Mouse (Mus musculus) embryonic facial prominence, embryonic 15.5 days (tissue): ENCODE measurements around the gene Gm11077. TPM values are rescaled to one million over a fixed set of nuclear protein-coding genes. Genes with fewer than 3 reads are reported as not detected.

Experiments
- ATAC-seq: fragments of 200-750 bp; cut with Nextera tagmentation; 2 replicates; pipeline ENCODE4 v1.8.0; 2017; ENCODE audit warnings: low read depth, moderate TSS enrichment; ENCODE audit not compliant: insufficient number of reproducible peaks, low FRiP score, low TSS enrichment
- H3K27ac ChIP-seq: fragments of 300-500 bp; sonication (generic); replicated peaks from 2 replicates; pipeline ENCODE4 v1.5.1; 2015; ENCODE audit warnings: mild to moderate bottlenecking, inconsistent platforms
- H3K27me3 ChIP-seq: fragments of 300-500 bp; sonication (generic); 2 replicates; pipeline ENCODE4 v1.6.1; 2015; ENCODE audit warnings: inconsistent platforms
- H3K36me3 ChIP-seq: fragments of 300-500 bp; sonication (generic); 2 replicates; pipeline ENCODE4 v1.6.1; 2015; ENCODE audit warnings: mild to moderate bottlenecking, inconsistent platforms
- H3K4me1 ChIP-seq: fragments of 300-500 bp; sonication (generic); 2 replicates; pipeline ENCODE4 v1.6.1; 2015; ENCODE audit warnings: inconsistent platforms
- H3K4me2 ChIP-seq: fragments of 300-500 bp; sonication (generic); replicated peaks from 2 replicates; pipeline ENCODE4 v1.6.1; 2015; ENCODE audit warnings: mild to moderate bottlenecking, inconsistent platforms
- H3K4me3 ChIP-seq: fragments of 300-500 bp; sonication (generic); replicated peaks from 2 replicates; pipeline ENCODE4 v1.5.1; 2015; ENCODE audit warnings: mild to moderate bottlenecking, inconsistent platforms
- H3K9ac ChIP-seq: fragments of 300-500 bp; sonication (generic); 2 replicates; pipeline ENCODE4 v1.6.1; 2015; ENCODE audit warnings: inconsistent platforms
- H3K9me3 ChIP-seq: fragments of 300-500 bp; sonication (generic); replicated peaks from 2 replicates; pipeline ENCODE4 v1.6.1; 2016; ENCODE audit warnings: inconsistent platforms
- WGBS: fragments of 180-500 bp; shearing (Covaris S2); methylation state at CpG from one replicate; pipeline ENCODE4 v1.1.7; 2015; 5-methylcytosine and 5-hydroxymethylcytosine counted together
- polyA plus RNA-seq: library from polyadenylated mRNA; unstranded; fragments of >200 nt; fragmentation: Nextera tagmentation; extraction: Ambion mirVana; gene quantifications from 2 replicates; pipeline ENCODE4 v1.2.1, GENCODE M21; 2015

Gm11077 gene
- polyA plus RNA-seq, 1 experiment from 2014 or later = not detected

DNA sequence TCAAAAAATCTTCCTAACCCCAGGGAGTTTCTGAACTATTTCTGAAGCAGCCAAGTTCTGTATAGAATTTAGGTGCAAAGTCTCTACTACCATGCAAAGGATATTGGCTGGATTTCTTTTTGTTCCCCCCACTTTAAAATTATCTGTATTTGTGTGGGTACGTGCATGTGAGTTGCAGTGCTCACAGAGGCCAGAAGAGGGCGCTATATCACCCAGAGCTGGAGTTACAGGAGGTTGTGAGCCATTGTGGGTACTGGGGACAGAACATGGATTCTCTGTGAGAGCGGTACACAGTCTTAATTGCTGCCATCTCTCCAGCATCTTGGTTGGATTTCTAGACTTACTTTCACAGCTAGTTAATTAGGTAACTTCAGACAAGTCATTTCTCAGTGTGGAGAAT lies 69.8 kb downstream of the Gm11077 start:
- WGBS = 65% methylated on average over 3 of the region's 3 CpGs
- Histone ChIP-seq H3K9me3 (no peaks in the 10 kb centered on the region), H3K27ac (no peak overlapping the region), H3K9ac (no peak overlapping the region), H3K4me2 (no peak overlapping the region), H3K36me3 (no peaks in the 10 kb centered on the region), H3K4me3 (no peak overlapping the region), H3K27me3 (no peaks in the 10 kb centered on the region), H3K4me1 (no peaks in the 10 kb centered on the region)
- no peak for ATAC-seq

DNA sequence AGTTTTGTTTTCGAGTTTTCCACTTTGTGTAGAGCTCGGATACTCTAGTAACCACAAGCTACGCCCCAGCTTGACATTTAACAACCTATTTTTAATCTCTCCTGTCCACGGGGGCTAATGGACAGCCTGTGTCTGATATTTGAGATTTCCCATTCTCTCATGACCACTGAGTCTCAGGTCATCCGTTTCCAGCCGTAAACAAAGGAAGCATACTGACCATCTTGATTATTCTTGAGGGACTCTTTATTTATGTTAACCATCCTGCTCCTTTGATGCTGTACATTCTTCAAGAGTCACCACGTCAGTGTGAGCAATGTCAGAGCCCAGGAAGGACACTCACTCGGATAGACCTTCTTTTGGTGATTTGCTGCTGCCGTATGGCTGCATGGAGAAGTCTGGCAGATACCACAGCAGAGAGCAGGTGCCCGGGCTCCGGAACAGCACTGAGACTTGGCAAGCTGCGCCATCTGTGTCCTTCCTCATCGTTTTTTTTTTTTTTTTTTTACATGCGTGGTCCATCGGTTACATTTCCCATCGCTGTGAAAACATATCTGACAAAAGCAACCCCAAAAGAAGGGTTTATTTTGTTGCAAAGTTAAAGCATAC lies 70.5 kb downstream of the Gm11077 start:
- 84% methylated on average over 16 of the region's 16 CpGs for WGBS
- no peak for ATAC-seq
- H3K4me1 ChIP-seq = no peaks in the 10 kb centered on the region

DNA sequence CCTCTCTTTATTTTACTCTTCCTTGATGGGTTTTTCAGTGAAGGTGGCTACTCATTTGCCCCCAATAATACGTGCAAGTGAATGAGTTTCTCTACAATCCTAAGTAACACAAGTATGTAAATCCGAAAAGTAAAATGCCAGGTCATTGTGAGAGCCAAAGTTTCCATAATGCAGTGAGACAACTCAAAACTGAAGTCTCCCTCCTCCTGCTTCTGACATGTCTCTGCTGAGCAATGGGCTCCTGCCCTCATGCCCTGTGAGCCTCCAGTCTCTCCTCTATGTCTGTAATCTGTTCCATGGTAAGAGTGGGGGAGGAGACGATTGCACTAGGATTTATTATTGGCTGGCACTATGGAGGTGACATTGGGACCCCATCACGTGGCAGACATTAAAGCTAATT lies 71.5 kb downstream of the Gm11077 start:
- no peaks in the 10 kb centered on the region for H3K9me3 ChIP-seq

More for the DNA sequence above, 70.5 kb downstream of the Gm11077 start:
- no peaks in the 10 kb centered on the region for H3K27me3 ChIP-seq
- no peaks in the 10 kb centered on the region for H3K9me3 ChIP-seq
- H3K4me2 ChIP-seq = no peak overlapping the region
- H3K4me3 ChIP-seq = no peak overlapping the region
- no peak overlapping the region for H3K27ac ChIP-seq
- no peaks in the 10 kb centered on the region for H3K36me3 ChIP-seq
- H3K9ac ChIP-seq = no peak overlapping the region

More for the DNA sequence above, 71.5 kb downstream of the Gm11077 start:
- no peak for ATAC-seq
- Histone ChIP-seq H3K4me1 (no peaks in the 10 kb centered on the region), H3K9ac (no peak overlapping the region), H3K4me2 (no peak overlapping the region), H3K4me3 (no peak overlapping the region), H3K27me3 (no peaks in the 10 kb centered on the region), H3K27ac (no peak overlapping the region), H3K36me3 (no peaks in the 10 kb centered on the region)
- WGBS = 87% methylated on average over 4 of the region's 4 CpGs

Other genes starting within 250 kb of the Gm11077 start
- gene Aebp2, start 106.6 kb upstream of the Gm11077 start, polyA plus RNA-seq = 13.7 and 15.2 TPM in 2 replicates